Mouse (Mus musculus): Measurements from ENCODE around the gene Mpc2. TPM values are rescaled to one million over a fixed set of nuclear protein-coding genes. Genes with fewer than 3 reads are reported as not detected.

Gene Mpc2
- total RNA-seq, 2 experiments from 2014 or later: 231 to 456 TPM

DNA sequence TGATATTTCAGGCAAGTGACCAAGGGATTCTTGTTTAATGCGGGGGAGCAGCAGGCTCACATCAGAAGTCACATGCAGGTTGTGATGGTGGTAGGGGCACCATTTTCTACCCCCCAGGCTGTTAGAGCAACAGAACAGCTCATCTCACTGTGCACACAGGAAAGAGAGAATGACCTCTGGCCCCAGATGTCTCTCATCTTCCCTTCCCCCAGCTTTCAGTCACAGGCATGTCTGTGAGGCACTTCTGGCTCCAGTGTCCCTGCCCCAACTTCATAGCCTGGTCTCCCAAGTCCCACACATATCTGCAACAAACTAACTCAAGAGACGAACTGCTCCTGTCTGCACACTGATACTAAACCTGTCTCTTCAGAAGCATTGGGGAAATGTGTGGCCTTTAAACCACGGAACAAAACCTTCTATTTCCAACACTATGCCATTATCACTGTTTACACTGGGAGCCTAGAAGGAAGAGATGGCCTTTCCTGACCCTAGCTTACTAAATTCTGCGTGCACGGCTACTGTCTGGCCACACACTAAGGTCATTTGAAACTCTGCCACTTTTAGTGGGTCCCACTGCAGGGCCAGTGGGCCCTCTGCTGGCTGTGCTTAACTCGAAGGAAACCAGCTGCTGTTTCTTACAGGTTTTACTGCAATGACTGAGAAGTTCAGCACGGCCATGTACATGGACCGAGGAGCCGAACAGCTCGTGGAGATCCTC lies 43.0 kb downstream of the Mpc2 start:
- peak; percentile 34 to 40 for DNase-seq (ENCODE audit: low spot score in 2 of 2)

DNA sequence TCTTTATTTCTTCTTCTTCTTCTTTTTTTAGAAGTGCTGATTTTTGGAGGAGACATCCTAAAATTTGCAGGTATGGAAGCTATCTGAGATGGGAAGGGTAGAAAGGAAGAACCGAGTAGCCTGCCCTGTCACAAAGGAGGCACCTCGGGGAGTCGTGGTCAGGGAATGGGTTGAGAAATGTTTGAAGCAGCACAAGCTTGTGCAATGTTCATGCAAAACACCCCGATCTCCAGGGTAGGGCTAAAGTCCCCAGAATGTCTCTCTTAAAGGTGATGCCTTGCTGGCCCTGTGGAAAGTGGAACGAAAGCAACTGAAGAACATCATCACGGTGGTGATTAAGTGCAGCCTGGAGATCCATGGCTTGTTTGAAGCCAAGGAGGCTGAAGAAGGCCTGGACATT lies 45.9 kb downstream of the Mpc2 start:
- DNase-seq (ENCODE audit: low spot score in 2 of 2): no peak

DNA sequence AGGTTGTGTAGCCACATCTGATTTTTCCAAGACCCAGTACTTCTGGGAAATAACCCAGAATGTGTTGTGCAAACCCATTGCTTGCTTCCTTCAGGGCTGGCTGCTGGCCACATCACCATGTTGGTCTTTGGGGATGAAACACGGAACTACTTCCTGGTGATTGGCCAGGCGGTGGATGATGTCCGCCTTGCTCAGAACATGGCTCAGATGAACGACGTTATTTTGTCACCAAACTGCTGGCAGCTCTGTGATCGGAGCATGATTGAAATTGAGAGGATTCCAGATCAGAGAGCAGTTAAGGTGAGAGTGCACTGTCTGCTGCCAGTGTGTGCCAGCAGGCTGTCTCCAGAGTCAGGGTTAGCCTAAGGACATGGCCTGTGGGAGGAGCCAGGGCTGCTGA lies 49.7 kb downstream of the Mpc2 start:
- DNase-seq (ENCODE audit: low spot score in 2 of 2): no peak

DNA sequence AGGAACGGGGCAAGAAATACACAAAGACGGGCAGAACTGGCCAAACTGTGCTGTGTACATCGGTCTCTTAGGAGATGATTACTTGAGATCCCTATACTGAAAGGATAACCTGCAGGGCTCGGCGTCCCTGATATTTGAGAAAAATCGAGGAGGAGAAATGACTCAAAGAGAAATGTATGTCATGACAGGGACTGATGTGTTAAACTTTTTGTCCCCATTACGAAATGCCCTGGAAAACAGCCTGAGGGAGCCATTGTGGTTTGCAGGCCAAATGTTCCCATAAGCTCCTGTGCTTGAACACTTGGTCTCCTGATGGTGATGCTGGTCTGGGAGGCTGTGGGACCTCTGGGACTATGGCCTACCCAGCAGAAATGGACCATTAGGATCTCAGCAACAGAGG lies 60.3 kb downstream of the Mpc2 start:
- no peak for DNase-seq (ENCODE audit: low spot score in 2 of 2)

Other genes starting within 250 kb of the Mpc2 start
- 10 to 100 TPM; 46.3 to 47.7 TPM for gene Tiprl, start 223.6 kb upstream of the Mpc2 start, total RNA-seq (2021)
- under 1 TPM; 0.51 to 0.73 TPM for gene Gpr161, start 164.8 kb upstream of the Mpc2 start, total RNA-seq (2021)
- 10 to 100 TPM; 32.5 to 40.6 TPM for gene Dcaf6, start 162 bp upstream of the Mpc2 start, total RNA-seq (2021)
- gene Adcy10, start 24.5 kb downstream of the Mpc2 start, total RNA-seq (2021): 1 to 10 TPM; 1.5 to 3.8 TPM
- 10 to 100 TPM; 11.0 to 12.7 TPM for gene Mpzl1, start 173.9 kb downstream of the Mpc2 start, total RNA-seq (2021)
- 10 to 100 TPM; 13.5 to 15.2 TPM for gene Rcsd1, start 249.1 kb downstream of the Mpc2 start, total RNA-seq (2021)

Measured in adrenal gland, adult 18-20 months (tissue).